Mouse (Mus musculus) Patski (cell line): Measurements from ENCODE around the gene Pard3. TPM values are rescaled to one million over a fixed set of nuclear protein-coding genes. Genes with fewer than 3 reads are reported as not detected.

Source experiments
- ATAC-seq: fragments of 100-300 bp; one replicate; pipeline ENCODE4 v1.8.0; 2021
- CTCF ChIA-PET: fragments of 350-600 bp; sonication (Branson Sonifier 250); formaldehyde crosslinking; loops from one replicate; lab custom pipeline; 2022; ENCODE audit warnings: inconsistent platforms; lab: Charles Lee
- POLR2A ChIA-PET: fragments of 350-600 bp; sonication (Branson Sonifier 250); formaldehyde crosslinking; loops from one replicate; lab custom pipeline; 2022; ENCODE audit warnings: antibody characterized with exemption, inconsistent platforms; lab: Charles Lee
- DNase-seq: peaks from one replicate; pipeline ENCODE4 v3.0.0-alpha.2; 2011; ENCODE audit warnings: low read depth, low spot score
- H3K27me3 ChIP-seq: fragments of 371-371 bp; one replicate; pipeline ENCODE4 v1.5.1; 2021
- CTCF ChIP-seq: fragments of 100-300 bp; IDR thresholded peaks from one replicate; pipeline ENCODE4 v1.5.1; 2021
- in situ Hi-C: fragments of 300-500 bp; cut with MboI; formaldehyde crosslinking; loops from 3 replicates; pipeline ENCODE4 v1.11.1; 2018; ENCODE audit warnings: low pct_unique_long_range_greater_than_20kb, mixed read lengths
- polyA plus RNA-seq: library from polyadenylated mRNA; unstranded; gene quantifications from one replicate; pipeline ENCODE4 v1.2.3, GENCODE M21; 2021

The Pard3 gene
- polyA plus RNA-seq, 1 experiment from 2014 or later: 36.8 TPM

DNA sequence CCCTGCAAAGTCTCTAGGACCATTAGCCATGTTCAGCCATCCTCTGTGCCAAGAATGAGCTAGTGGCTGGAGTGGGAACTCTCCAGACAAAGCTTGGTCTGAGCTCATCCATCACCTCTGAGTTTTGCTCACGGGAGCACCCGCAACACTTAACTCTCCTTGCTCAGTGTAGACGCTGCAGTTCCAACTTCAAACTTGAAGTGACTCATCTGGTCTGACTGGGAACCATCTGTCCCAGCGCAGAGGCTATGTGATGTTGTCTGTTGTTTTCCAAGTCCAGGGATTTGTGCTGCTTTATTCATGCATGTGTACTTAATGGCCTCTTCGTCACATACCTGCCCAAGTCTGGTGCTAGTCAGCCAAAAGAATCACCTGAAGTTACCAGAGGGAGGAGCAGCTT lies 505.5 kb downstream of the Pard3 start:
- DNase-seq: no peak
- no peaks in the 10 kb centered on the region for H3K27me3 ChIP-seq
- no peak for ATAC-seq
- TF ChIP-seq CTCF: no peak
- in situ Hi-C loops: no loop called here
- CTCF ChIA-PET: no interaction called here
- POLR2A ChIA-PET: no interaction called here

DNA sequence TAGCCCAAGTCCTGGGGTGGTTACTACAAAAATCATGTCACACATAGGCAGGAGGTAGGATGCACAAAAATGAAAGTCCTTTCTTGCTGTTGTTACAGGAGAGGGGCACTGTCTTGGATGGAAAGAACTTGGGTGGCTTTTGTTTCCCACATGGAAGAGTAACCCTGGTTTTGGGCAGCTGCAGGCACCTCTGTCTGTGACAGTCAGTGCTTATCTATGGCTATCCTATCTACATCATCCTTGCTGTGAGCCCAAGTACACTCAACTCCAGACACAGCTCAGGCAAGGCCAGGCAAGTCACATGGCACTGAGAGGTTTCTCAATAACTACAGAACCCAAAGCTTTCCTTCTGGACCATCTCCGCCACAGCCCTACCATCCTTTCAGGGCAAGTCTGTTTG lies 506.8 kb downstream of the Pard3 start:
- no peak for DNase-seq

DNA sequence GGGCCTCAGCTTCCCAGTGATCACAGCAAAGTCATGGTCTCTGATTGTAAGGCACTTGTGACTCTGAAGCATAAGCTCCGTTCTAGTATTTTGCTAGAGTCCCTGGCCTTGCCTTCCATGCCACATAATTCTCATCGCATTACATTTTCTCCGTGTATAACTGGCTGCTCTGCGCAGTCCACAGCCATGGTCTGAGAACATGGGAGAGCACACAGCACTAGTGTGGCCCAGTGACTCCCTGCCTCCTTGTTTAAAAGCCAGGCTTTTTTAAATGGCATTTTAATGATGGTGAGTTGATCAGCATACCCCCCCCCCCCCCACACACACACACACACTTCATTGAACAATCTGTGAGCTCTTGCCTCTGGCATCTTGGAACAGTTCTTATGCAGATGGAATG lies 508.8 kb downstream of the Pard3 start:
- ChIA-PET POLR2A (no interaction called here), CTCF (interaction anchor here (1.0 to 1.2 kb wide), 2 partner anchors 10 to 16 kb away, joined by 3 to 4 read pairs; no protein-coding TSS in a partner anchor)
- H3K27me3 ChIP-seq: no peaks in the 10 kb centered on the region
- in situ Hi-C loops: no loop called here
- no peak for DNase-seq
- no peak for TF ChIP-seq CTCF
- ATAC-seq: no peak

More for the DNA sequence above, 506.8 kb downstream of the Pard3 start:
- POLR2A ChIA-PET: no interaction called here
- CTCF ChIA-PET: no interaction called here
- no peak for TF ChIP-seq CTCF
- in situ Hi-C loops: no loop called here
- no peaks in the 10 kb centered on the region for H3K27me3 ChIP-seq
- no peak for ATAC-seq

DNA sequence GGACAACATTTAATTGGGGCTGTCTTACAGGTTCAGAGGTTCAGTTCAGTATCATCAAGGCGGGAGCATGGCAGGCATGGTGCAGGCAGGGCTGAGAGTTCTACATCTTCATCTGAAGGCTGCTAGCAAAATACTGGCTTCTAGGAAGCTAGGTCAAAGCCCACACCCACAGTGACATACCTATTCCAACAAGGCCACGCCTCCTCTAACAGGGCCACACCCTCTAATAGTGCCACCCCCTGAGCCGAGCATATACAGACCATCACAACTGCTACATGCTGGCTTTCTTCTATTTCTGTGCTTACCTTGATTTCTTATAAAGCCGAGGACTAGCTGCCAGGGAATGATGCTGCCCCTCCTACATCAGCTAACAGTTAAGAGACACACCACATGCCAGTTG lies 513.0 kb downstream of the Pard3 start:
- POLR2A ChIA-PET: no interaction called here
- H3K27me3 ChIP-seq: no peaks in the 10 kb centered on the region
- DNase-seq: no peak
- ATAC-seq: no peak
- no peak for TF ChIP-seq CTCF
- CTCF ChIA-PET: no interaction called here
- in situ Hi-C loops: no loop called here

DNA sequence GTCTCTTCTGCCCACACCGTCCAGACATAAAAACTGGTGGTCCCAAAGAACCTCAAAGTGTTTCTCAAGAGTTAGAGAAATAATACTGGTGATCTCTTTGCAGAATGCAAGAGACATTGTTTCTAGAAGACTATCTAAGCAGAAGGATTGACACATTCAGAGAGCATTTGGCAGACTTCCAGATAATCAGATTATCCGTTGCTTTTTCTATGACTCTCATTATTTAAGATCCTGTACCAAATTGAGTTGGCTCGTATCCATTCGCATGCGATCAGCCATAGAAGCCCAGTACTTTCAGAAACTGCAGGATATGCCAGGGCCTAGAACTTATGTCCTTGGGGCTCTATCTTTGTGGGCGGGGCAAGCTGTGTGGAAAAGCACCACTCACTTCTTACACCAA lies 514.0 kb downstream of the Pard3 start:
- ATAC-seq (no peak), DNase-seq (no peak)
- CTCF ChIA-PET: no interaction called here
- in situ Hi-C loops: no loop called here
- TF ChIP-seq CTCF: no peak
- POLR2A ChIA-PET: no interaction called here
- H3K27me3 ChIP-seq: no peaks in the 10 kb centered on the region

DNA sequence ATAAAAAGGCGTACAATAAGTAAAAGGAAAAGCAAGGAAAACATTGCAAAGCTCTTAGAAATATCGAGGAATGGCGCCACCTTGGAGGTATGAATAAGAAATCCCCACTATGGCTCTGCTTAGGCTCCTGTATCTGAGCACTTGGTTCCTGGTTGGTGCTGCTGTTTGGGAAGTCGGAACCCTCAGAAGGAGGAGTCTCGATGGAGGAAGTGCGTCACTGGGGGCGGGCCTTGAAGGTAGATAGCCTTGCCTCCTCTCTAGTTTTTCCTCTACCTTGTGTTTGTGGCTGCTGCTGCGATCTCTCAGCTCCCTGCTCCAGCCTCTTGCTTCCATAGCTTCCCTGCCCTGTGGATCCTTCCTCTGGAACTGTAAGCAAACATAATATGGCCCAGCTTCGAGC lies 515.7 kb downstream of the Pard3 start:
- no peak for TF ChIP-seq CTCF
- POLR2A ChIA-PET: no interaction called here
- no peak for ATAC-seq
- CTCF ChIA-PET: interaction anchor here (1.6 kb wide), 1 partner anchor 9 kb away, joined by 7 read pairs; no protein-coding TSS in a partner anchor
- H3K27me3 ChIP-seq: no peaks in the 10 kb centered on the region
- in situ Hi-C loops: no loop called here
- no peak for DNase-seq

DNA sequence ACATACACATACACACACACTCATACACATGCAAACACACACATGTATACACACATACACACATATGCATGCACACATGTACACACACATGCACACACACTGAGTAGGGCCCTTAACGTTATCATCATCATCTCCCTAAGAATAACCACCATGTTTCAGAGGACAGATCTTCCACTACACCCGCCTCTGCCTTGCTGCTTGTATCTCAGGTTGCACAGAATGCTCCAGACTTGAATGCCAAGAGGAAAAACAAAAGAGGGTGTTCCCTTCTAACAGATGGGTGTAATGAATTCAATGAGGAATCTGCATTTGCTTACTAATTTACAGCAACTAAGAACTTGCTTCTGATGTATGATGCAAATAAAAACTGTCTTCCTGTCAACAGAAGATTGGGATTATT lies 519.7 kb downstream of the Pard3 start:
- ATAC-seq: no peak
- no peak for DNase-seq
- CTCF ChIA-PET: no interaction called here
- H3K27me3 ChIP-seq: no peaks in the 10 kb centered on the region
- in situ Hi-C loops: loop anchor here (10.0 kb wide), 2 partner anchors 389 to 911 kb away; no protein-coding TSS in a partner anchor
- POLR2A ChIA-PET: no interaction called here
- no peak for TF ChIP-seq CTCF

DNA sequence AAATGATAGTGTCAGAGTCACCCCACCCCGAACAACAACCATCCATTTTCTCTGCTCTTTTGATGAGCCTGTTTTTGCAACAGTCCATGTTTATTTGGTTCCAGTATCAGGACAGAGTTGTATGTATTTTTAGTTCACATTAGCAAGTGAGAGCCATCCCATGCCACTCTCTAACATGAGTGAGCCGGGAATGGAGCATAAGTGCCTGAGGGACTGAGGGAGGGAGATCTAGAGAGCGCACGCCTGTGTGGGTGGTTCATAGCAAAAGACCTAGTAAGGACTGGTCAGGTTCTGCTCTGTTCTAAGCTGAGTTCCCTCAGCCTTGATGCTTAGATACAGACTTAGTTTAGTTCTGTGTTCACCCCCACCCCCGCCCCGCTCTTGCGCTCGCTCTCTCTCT lies 521.9 kb downstream of the Pard3 start:
- TF ChIP-seq CTCF: no peak
- H3K27me3 ChIP-seq: no peaks in the 10 kb centered on the region
- CTCF ChIA-PET: interaction anchor here (4.2 kb wide), 1 partner anchor 15 kb away, joined by 22 read pairs; no protein-coding TSS in a partner anchor
- POLR2A ChIA-PET: no interaction called here
- ATAC-seq: no peak
- DNase-seq: no peak
- in situ Hi-C loops: loop anchor here (5.0 to 10.0 kb wide), 3 partner anchors 253 to 909 kb away; no protein-coding TSS in a partner anchor

DNA sequence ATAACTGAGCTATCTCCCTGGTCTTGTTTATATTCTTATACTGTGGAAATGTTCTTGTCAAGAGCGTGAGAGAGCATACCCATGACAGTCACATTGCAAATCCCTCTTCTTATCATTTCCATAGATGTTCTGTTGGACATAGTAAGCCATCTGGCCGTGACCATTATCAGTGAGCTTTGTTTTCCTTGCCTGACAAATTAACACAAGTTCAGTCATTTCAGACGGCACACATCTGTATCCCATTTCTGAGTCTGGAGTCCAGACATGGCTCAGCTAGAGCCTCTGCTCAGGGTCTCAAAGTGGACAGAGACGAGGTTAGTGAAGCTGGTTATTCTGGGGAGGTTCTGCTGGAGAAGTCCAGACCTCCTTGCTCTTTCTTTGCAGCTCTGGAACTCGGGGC lies 523.0 kb downstream of the Pard3 start:
- ChIA-PET CTCF (interaction anchor here (1.2 to 4.2 kb wide), 2 partner anchors 14 to 776 kb away, joined by 3 to 22 read pairs; no protein-coding TSS in a partner anchor), POLR2A (no interaction called here)
- in situ Hi-C loops: loop anchor here (5.0 to 10.0 kb wide), 3 partner anchors 254 to 908 kb away; no protein-coding TSS in a partner anchor
- ATAC-seq (no peak), DNase-seq (no peak)
- no peak for TF ChIP-seq CTCF
- H3K27me3 ChIP-seq: no peaks in the 10 kb centered on the region

DNA sequence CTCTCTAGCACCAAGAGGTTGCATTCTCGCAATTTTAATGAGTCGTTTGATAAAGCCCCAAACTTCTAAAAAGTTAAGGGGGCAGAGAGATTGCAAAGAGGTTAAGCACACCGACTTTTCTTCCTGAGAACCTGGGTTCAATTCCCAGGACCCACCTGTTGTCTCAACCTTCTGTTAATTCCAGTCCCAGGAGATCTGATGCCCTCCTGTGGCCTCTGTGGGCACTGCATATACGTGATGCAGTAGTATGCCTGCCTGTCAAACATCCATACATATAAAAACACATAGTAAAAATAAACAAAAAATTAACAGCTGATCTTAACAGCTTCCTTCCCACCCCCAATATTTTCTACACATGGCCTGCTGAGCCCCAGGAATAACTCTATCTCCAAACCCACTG lies 524.6 kb downstream of the Pard3 start:
- DNase-seq (no peak), ATAC-seq (no peak)
- POLR2A ChIA-PET: no interaction called here
- no peaks in the 10 kb centered on the region for H3K27me3 ChIP-seq
- in situ Hi-C loops: loop anchor here (5.0 to 10.0 kb wide), 3 partner anchors 256 to 906 kb away; no protein-coding TSS in a partner anchor
- CTCF ChIA-PET: interaction anchor here (0.8 to 4.2 kb wide), 7 partner anchors 9 to 776 kb away, joined by 3 to 22 read pairs (median 5); no protein-coding TSS in a partner anchor
- TF ChIP-seq CTCF: peak; percentile 73

DNA sequence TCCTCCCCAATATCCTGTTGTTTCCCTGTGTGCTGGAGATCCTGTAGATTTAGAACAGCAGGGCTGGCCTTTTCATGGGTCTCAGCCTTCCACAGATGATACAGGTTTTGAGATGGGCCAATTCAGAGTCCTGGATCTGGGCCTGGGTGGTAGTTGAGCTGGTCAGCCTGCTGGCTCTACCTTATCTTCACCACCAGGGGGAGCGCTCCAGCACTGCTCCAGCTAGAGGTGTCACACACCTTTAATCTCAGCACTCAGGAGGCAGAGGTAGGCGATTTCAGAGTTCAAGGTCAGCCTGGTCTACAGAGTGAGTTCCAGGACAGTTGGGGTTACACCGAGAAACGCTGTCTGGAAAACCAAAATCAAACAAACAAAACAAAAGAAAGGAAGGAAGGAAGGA lies 525.6 kb downstream of the Pard3 start:
- POLR2A ChIA-PET: no interaction called here
- TF ChIP-seq CTCF: peak; percentile 91
- DNase-seq (no peak), ATAC-seq (no peak)
- CTCF ChIA-PET: interaction anchor here (1.0 to 4.2 kb wide), 5 partner anchors 12 to 773 kb away, joined by 3 to 22 read pairs (median 5); no protein-coding TSS in a partner anchor
- H3K27me3 ChIP-seq: no peaks in the 10 kb centered on the region
- in situ Hi-C loops: loop anchor here (5.0 to 10.0 kb wide), 3 partner anchors 257 to 906 kb away; no protein-coding TSS in a partner anchor
